Mouse (Mus musculus): ENCODE data around the gene Ggta1.

- TF ChIP-seq CTCF (IDR thresholded peaks at IDR 0.05; ENCODE audit: extremely low read depth, insufficient read depth, low read length) (no peak), POLR2A (IDR thresholded peaks at IDR 0.05; ENCODE audit: extremely low read depth, insufficient read depth, low read length) (no peak)
Measured at GRCm38 (mm10) chr2:35474916-35475315, 11.9 kb upstream of the Ggta1 start.
